Mouse (Mus musculus) spleen, adult 2 months (tissue): ENCODE measurements around the gene Bax.

ENCODE experiments used
- CTCF ChIP-seq: fragments of 200-500 bp; IDR thresholded peaks from 2 replicates; pipeline ENCODE4 v1.5.1; 2011; ENCODE audit warnings: mild to moderate bottlenecking, inconsistent platforms; ENCODE audit not compliant: insufficient read depth, insufficient read length, insufficient replicate concordance; ENCODE audit errors: extremely low read depth
- POLR2A ChIP-seq: fragments of 200-500 bp; IDR thresholded peaks from 2 replicates; pipeline ENCODE4 v1.6.1; 2011; ENCODE audit warnings: low read depth, low read length, inconsistent platforms

DNA sequence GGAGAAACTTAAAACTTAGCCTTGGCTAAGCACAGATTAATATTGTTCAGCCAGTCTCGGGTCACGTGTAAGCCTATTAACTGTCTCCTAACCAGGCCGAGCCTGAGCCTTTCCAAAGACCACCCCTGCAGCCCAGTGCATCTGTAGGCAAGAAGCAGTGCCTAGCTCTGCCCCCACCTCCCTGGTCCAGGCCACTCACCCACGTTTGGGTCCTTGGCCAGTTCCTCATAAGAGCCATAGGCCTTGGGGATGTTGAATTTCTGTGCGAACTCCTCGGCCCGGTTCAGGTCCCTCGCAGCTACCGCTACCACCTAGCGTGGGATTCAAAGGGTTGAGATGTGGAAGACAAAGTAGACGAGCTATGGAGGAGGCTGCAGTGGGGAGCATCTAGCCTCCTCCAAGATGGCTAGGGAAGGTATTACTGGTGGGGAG lies 21.2 kb upstream of the Bax start:
- TF ChIP-seq CTCF (no peak), POLR2A (no peak)
